Mouse (Mus musculus) limb, embryonic 11.5 days (tissue): ENCODE measurements around the gene 4933428G20Rik. TPM values are rescaled to one million over a fixed set of nuclear protein-coding genes. Genes with fewer than 3 reads are reported as not detected.

ENCODE experiments used
- ATAC-seq: fragments of 200-750 bp; cut with Nextera tagmentation; 2 replicates; pipeline ENCODE4 v1.8.0; 2017; ENCODE audit warnings: low read depth; ENCODE audit not compliant: insufficient number of reproducible peaks, low FRiP score, low TSS enrichment
- DNase-seq: peaks from one replicate; pipeline ENCODE4 v3.0.0-alpha.2; 2015; ENCODE audit warnings: low spot score
- H3K27ac ChIP-seq: fragments of 300-500 bp; sonication (generic); replicated peaks from 2 replicates; pipeline ENCODE4 v1.5.1; 2014; ENCODE audit warnings: low read depth, mild to moderate bottlenecking, low read length
- H3K27me3 ChIP-seq: fragments of 300-500 bp; sonication (generic); 2 replicates; pipeline ENCODE4 v1.6.1; 2014; ENCODE audit warnings: mild to moderate bottlenecking, low read length, mixed read lengths; ENCODE audit not compliant: control insufficient read depth, insufficient read depth
- H3K36me3 ChIP-seq: fragments of 300-500 bp; sonication (generic); 2 replicates; pipeline ENCODE4 v1.6.1; 2014; ENCODE audit warnings: mild to moderate bottlenecking, low read length, moderate library complexity, mixed read lengths; ENCODE audit not compliant: control insufficient read depth, insufficient read depth
- H3K4me1 ChIP-seq: fragments of 300-500 bp; sonication (generic); 2 replicates; pipeline ENCODE4 v1.6.1; 2014; ENCODE audit warnings: low read length, mixed read lengths; ENCODE audit not compliant: control insufficient read depth, insufficient read depth
- H3K4me2 ChIP-seq: fragments of 300-500 bp; sonication (generic); 2 replicates; pipeline ENCODE4 v1.6.1; 2014; ENCODE audit warnings: low read depth, mild to moderate bottlenecking, moderate library complexity; ENCODE audit not compliant: severe bottlenecking
- H3K4me3 ChIP-seq: fragments of 300-500 bp; sonication (generic); 2 replicates; pipeline ENCODE4 v1.5.1; 2014; ENCODE audit warnings: low read depth, low read length
- H3K9ac ChIP-seq: fragments of 300-500 bp; sonication (generic); 2 replicates; pipeline ENCODE4 v1.6.1; 2014; ENCODE audit warnings: mild to moderate bottlenecking, low read length
- H3K9me3 ChIP-seq: fragments of 300-500 bp; sonication (generic); 2 replicates; pipeline ENCODE4 v1.6.1; 2016; ENCODE audit warnings: low read length; ENCODE audit not compliant: control insufficient read depth
- WGBS: fragments of 180-500 bp; shearing (Covaris S2); extraction: QIAGEN DNeasy Blood & Tissue Kit; methylation state at CpG from one replicate; pipeline ENCODE4 v1.1.7; 2014; 5-methylcytosine and 5-hydroxymethylcytosine counted together
- polyA plus RNA-seq: library from polyadenylated mRNA; unstranded; fragments of >200 nt; fragmentation: Nextera tagmentation; extraction: Ambion mirVana; gene quantifications from 2 replicates; pipeline ENCODE4 v1.2.1, GENCODE M21; 2014

4933428G20Rik gene
- polyA plus RNA-seq, 1 experiment from 2014 or later, result not detected

DNA sequence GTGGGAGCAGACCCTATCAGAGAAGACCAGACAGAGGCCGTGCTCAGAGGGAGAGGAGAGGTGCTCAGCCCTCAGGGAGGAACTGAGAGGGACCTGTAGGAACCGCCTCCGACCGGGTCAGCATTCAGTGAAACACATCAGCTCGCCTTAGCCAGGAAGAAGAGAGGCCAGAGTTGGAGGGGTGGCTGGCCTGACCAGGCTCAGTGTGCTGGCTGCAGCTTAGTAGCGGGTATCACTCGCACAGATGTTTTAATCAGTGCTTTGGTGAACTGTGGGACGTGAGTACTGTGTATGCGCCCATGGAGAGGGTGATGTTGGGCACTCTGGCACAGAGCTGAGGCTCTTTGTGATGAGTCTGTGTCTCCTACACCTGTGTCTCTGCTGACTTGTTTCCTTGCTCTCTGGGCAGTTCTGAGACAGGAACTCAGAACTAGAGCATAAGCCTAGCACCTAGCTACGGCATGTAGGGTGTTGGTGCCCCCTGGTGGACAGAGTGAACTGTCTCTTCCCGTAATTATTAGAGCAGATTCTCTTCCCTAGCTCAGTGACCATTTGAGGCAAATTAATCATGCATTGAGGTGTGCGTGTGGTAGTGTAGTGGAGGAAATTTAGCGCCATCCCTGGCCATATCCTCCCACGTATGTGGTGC is 31.4 kb downstream of the 4933428G20Rik start:
- no peaks in the 10 kb centered on the region for H3K4me1 ChIP-seq
- H3K27me3 ChIP-seq, result no peaks in the 10 kb centered on the region
- DNase-seq (peak; percentile 90), ATAC-seq (0 out of 2 replicates have a peak, but pooled peaks have one; percentile 35)
- H3K9ac ChIP-seq, result no peak overlapping the region
- no peaks in the 10 kb centered on the region for H3K9me3 ChIP-seq
- 48% methylated on average over 14 of the region's 14 CpGs for WGBS
- peaks cover 15% of the 10 kb centered on the region for H3K36me3 ChIP-seq
- no peak overlapping the region for H3K27ac ChIP-seq
- no peak overlapping the region for H3K4me3 ChIP-seq
- H3K4me2 ChIP-seq, result no peak overlapping the region

- Histone ChIP-seq H3K36me3 (peaks cover 22% of the 10 kb centered on the region), H3K4me3 (no peak overlapping the region), H3K9me3 (no peaks in the 10 kb centered on the region), H3K4me1 (no peaks in the 10 kb centered on the region), H3K27me3 (no peaks in the 10 kb centered on the region), H3K9ac (no peak overlapping the region), H3K27ac (no peak overlapping the region), H3K4me2 (no peak overlapping the region)
- DNase-seq (no peak), ATAC-seq (no peak)
- 83% methylated on average over 10 of the region's 10 CpGs for whole genome bisulfite sequencing
Observed at GRCm38 (mm10) chr11:97466444-97467160, 33.5 kb downstream of the 4933428G20Rik start.

GRCm38 (mm10) chr11:97465957-97466356 is 34.2 kb downstream of the 4933428G20Rik start:
- ATAC-seq, result no peak
- DNase-seq, result no peak
- 84% methylated on average over 12 of the region's 12 CpGs for WGBS
- H3K4me3 ChIP-seq, result no peak overlapping the region
- no peak overlapping the region for H3K27ac ChIP-seq
- H3K4me2 ChIP-seq, result no peak overlapping the region
- no peaks in the 10 kb centered on the region for H3K9me3 ChIP-seq
- no peaks in the 10 kb centered on the region for H3K4me1 ChIP-seq
- H3K36me3 ChIP-seq, result peaks cover 26% of the 10 kb centered on the region
- no peak overlapping the region for H3K9ac ChIP-seq
- no peaks in the 10 kb centered on the region for H3K27me3 ChIP-seq

DNA sequence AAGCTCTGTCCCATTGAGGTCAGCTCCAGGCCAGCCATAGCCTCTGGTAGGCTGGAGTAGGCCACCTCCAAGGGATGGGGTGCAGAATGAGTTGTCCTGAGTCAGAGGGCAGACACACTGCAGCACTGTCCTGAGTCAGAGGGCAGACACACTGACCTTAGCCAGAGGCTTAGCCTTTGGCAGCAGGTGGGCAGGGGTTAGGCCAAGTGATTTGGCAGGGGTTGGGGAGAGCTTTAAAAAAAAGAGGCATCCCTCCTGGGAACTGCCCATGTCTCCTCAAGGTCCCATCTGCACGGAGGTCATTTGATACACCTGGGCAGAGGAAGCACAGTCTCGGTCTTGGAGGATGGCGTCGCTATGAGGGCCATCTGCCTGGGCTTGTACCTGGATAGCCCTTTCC is 36.1 kb downstream of the 4933428G20Rik start:
- 90% methylated on average over 4 of the region's 4 CpGs for WGBS
- ATAC-seq, result no peak
- Histone ChIP-seq H3K9ac (no peak overlapping the region), H3K4me3 (no peak overlapping the region), H3K4me1 (no peaks in the 10 kb centered on the region), H3K36me3 (peaks cover 28% of the 10 kb centered on the region), H3K4me2 (no peak overlapping the region), H3K27me3 (no peaks in the 10 kb centered on the region), H3K27ac (no peak overlapping the region), H3K9me3 (no peaks in the 10 kb centered on the region)
- no peak for DNase-seq

GRCm38 (mm10) chr11:97463166-97463565 is 37.0 kb downstream of the 4933428G20Rik start:
- no peak for DNase-seq
- ATAC-seq, result no peak
- H3K36me3 ChIP-seq, result peaks cover 31% of the 10 kb centered on the region
- H3K9ac ChIP-seq, result no peak overlapping the region
- H3K27ac ChIP-seq, result no peak overlapping the region
- H3K4me3 ChIP-seq, result no peak overlapping the region
- H3K9me3 ChIP-seq, result no peaks in the 10 kb centered on the region
- H3K4me2 ChIP-seq, result no peak overlapping the region
- H3K4me1 ChIP-seq, result no peaks in the 10 kb centered on the region
- WGBS, result 43% methylated on average over 33 of the region's 33 CpGs
- no peaks in the 10 kb centered on the region for H3K27me3 ChIP-seq

DNA sequence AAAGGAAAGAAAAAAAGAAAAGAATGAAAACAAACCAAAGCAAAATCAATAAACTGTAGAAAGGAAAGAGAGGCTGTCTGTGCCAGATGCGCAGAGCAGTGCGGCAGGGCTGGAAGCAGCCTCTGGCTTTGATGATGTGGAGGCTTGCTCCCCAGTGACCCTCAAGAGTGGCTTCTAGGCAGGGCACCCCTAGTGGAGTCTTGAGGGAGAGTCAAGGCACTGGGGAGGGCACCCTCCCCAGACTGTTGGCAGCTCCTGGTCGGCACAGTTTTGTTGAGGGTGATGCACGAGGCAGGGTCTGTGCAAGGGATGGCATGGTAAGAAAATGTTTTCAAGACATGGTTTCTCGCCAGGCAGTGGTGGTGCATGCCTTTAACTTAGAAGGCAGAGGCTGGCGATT is 37.6 kb downstream of the 4933428G20Rik start:
- H3K27ac ChIP-seq, result no peak overlapping the region
- H3K9me3 ChIP-seq, result no peaks in the 10 kb centered on the region
- H3K9ac ChIP-seq, result no peak overlapping the region
- DNase-seq (no peak), ATAC-seq (no peak)
- 90% methylated on average over 6 of the region's 6 CpGs for WGBS
- peaks cover 36% of the 10 kb centered on the region for H3K36me3 ChIP-seq
- H3K4me2 ChIP-seq, result no peak overlapping the region
- H3K4me1 ChIP-seq, result no peaks in the 10 kb centered on the region
- no peak overlapping the region for H3K4me3 ChIP-seq
- no peaks in the 10 kb centered on the region for H3K27me3 ChIP-seq

DNA sequence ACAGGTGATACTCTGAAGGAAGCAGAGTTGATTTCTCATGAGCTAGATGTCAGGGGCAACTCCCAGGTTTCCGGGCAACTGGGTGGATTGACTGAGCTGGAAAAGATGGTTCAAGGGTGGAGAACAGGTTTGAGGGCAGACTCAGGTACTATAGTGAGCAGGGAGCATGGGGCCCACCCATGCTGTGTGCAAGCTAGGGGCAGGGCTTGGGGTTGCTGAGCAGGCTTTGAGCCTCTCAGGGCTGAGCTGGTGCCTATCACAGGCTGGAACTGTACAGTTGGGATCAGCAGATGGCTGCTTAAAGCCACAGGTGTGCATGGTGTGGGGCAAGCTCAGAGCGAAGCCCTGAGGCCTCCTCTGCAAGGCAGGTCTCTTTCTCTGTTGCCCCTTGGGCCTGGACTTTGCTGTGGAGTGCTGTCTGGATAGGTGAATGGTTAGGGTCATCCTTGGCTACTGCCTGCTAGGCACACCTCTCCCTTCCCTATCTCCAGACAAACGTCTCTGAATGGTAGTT is 38.8 kb downstream of the 4933428G20Rik start:
- H3K4me3 ChIP-seq, result no peak overlapping the region
- peaks cover 35% of the 10 kb centered on the region for H3K36me3 ChIP-seq
- ATAC-seq, result no peak
- H3K9ac ChIP-seq, result no peak overlapping the region
- WGBS, result 91% methylated on average over 3 of the region's 3 CpGs
- no peak overlapping the region for H3K4me2 ChIP-seq
- no peaks in the 10 kb centered on the region for H3K9me3 ChIP-seq
- H3K27ac ChIP-seq, result no peak overlapping the region
- no peaks in the 10 kb centered on the region for H3K4me1 ChIP-seq
- DNase-seq, result no peak
- no peaks in the 10 kb centered on the region for H3K27me3 ChIP-seq

- no peak overlapping the region for H3K27ac ChIP-seq
- H3K27me3 ChIP-seq, result no peaks in the 10 kb centered on the region
- 78% methylated on average over 4 of the region's 4 CpGs for WGBS
- H3K36me3 ChIP-seq, result peaks cover 35% of the 10 kb centered on the region; the same call in 1 of the 2 replicates
- ATAC-seq, result no peak
- no peak overlapping the region for H3K4me3 ChIP-seq
- no peak overlapping the region for H3K4me2 ChIP-seq
- DNase-seq, result no peak
- H3K9ac ChIP-seq, result no peak overlapping the region
- H3K9me3 ChIP-seq, result no peaks in the 10 kb centered on the region
- H3K4me1 ChIP-seq, result no peaks in the 10 kb centered on the region
Observed at GRCm38 (mm10) chr11:97457120-97457519, 43.0 kb downstream of the 4933428G20Rik start.
